Mouse (Mus musculus): ENCODE measurements at regions not wholly inside any gene's neighbourhood (a gene's known extent, or its start where the extent isn't known, plus 50 kb on each side); places are given as distances from the start of the nearest gene placed in this dataset.

- in situ Hi-C loops (cut with MboI; ENCODE audit: unreplicated experiment in 2 of 2), result no loop called here
Measured at GRCm38 (mm10) chr8:93688845-93689244, 120.9 kb upstream of the Gnao1 start.

DNA sequence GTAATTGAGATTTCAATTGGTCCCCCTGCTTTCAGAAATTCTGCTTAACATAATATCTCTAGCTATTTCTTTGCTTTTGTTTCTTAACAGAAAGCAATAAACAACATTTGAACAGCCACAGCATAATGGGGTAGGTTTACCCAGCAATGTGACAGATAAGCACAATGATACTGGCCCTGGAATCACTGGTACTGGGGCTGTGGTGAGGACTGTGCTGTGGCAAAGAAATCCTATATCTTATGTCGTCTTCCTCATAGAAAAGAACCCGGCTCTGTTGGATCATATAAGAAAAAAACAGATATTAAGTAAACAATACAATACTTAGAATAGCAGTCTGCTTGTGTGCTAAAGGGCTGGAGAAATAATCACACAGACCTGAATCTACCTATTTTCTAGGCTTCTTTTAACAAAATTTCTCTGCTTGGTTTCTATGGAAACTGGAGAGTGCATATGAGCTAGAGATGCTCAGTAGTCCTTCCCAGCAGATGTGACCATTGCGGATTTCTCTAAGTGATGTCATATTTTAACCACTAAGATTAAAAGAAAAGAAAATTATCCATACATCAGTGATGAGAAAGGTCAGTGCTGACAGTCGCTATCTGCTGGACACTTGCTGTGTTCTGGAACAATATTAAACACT is 119.8 kb upstream of the Gnao1 start:
- in situ Hi-C loops (cut with MboI; ENCODE audit: unreplicated experiment in 2 of 2), result no loop called here

GRCm38 (mm10) chr8:93691375-93691774 is 118.4 kb upstream of the Gnao1 start:
- in situ Hi-C loops (cut with MboI; ENCODE audit: unreplicated experiment in 2 of 2), result no loop called here

DNA sequence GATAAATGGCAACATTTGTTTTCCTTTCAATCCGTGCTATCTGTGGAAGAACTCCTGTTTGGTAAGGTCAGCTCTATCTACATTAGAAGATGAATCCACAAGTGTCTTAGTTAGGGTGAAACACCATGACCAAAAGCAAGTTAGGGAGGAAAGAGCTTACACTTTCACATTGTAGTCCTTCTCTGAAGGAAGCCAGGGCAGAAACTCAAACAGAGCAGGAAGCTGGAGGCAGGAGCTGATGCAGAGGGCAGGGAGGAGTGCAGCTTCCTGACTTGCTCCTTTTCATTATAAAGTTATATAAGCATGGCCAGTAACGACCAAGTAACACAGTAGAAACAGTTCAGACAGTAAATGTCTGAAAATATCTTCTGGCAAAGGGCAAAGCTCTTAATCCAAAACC is 117.9 kb upstream of the Gnao1 start:
- in situ Hi-C loops (cut with MboI; ENCODE audit: unreplicated experiment in 2 of 2), result no loop called here

DNA sequence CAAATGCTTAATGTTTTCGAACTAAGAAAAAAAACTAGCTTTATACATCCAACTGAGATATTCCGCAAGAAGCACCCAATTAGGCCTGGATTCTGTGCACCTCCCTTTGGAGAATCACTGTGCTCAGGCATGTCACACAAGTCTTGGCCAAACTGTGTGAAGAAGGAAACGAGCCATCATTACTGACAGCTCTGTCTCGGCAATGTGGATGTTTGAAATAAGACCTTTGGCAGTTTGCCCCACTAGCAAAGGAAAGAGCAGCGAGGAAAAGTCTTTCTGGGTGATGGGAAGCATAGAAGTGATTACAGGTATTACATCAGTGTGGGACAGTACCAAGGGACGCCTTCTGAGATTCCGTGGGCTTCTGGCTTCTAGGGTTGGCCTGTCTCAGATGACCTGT is 112.6 kb upstream of the Gnao1 start:
- in situ Hi-C loops (cut with MboI; ENCODE audit: unreplicated experiment in 2 of 2), result no loop called here

DNA sequence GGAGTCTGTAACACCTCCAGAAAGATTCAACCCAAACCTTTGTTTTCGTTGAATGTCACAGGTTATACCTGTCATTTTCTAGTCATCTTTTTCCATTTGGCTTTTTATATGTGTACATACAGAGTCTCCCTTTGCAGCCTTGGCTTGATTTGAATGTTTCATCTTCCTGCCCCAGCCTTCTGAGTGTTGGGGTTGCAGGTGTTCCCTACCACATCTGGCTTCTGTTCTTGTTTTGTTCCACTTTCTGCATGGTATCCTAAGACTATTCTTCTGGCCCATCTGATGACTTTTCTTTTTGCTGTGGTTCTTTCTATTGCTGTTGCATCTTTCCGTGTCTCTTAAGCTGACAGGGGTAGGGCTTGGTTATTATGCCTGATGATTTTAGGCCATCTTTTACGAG is 111.3 kb upstream of the Gnao1 start:
- in situ Hi-C loops (cut with MboI; ENCODE audit: unreplicated experiment in 2 of 2), result no loop called here

DNA sequence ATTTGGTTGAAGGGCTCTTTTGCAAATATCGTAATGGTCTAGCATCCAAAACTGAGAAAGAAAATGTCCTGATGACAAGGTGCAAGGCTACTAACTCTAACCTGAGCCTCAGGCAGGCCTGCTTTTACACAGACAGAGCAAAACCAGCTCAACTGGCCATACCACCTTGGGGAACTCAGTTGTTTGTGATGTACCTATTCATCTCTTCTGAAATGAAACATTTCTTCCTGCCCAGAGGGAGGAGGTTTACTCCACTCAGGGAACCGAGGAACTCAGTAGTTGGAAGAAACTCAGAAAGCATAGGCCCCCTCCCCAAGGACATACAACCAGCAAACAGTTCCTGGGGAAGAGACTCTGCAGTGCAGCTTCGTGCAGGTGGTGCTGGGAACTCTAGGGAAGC is 108.4 kb upstream of the Gnao1 start:
- in situ Hi-C loops (cut with MboI; ENCODE audit: unreplicated experiment in 2 of 2), result no loop called here

DNA sequence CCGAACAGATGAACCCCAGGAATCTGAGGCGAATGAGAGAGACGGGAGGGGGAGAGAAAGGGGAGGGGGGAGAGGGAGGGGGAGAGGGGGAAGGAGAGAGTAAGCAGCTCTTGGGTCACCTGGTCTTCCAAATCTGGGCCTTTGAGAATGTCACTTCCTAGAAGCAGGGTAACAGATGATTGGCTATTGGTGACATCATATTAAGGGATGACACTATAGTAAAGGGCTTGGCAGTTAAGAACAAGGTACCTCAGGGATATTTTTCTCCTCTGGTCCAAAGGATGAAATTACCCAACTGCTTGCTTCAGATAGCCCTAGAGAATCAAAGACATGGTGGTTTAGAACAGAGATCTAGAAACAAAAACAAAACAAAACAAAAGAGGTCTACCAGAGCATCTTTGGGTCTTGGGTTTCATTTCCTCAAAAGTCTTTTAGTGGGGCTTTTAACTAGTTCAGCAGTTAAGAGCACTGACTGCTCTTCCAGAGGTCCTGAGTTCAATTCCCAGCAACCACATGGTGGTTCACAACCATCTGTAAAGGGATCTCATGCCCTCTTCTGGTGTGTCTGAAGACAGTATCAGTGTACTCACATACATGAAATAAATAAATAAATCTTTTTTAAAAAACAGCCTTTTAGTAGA is 97.6 kb upstream of the Gnao1 start:
- in situ Hi-C loops (cut with MboI; ENCODE audit: unreplicated experiment in 2 of 2), result no loop called here

DNA sequence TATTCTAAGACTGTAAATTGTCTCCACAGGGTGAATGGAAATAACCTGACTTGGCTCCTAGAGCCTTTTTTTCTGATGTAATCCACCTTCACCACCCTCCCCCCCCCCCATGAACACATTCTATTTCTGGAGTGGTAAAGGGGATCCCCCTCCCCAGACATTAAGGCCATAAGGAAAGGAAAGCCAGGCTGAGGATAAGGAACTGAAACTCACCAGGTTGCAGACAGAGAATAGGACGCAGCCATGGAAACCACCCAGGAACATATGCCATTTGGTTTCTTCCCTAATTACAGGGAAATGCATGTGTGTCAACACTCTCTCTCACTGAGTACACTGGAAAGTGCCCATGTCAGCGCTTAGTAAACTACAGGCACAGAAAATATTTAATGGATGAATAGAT is 96.5 kb upstream of the Gnao1 start:
- in situ Hi-C loops (cut with MboI; ENCODE audit: unreplicated experiment in 2 of 2), result no loop called here

DNA sequence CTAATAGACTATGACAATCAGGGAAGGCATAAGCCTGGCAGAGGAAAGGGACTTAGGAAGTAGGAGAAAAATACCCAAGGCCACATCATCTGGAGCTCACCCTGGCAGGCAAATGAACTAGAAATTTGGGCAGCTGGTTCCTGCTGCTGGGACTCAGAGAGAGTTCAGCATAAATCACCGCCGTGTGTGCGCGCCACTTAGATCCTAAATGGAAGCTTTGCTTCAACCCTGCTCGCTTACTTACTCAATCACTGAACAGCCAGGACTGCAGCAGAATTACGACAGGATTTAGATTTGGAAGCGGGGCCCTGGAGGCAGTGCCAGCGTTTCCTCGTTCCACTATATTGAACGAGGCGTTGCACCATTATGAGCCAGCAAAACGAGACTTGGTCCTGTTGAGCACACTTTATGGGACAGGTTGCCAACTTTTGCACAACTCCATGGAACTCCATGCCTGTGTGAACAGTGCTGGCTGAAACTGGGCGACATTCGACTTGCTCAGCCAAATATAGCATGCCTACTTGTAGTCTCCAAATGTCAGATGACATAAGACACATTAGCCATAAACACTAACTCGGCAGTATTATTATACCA is 84.8 kb upstream of the Gnao1 start:
- in situ Hi-C loops (cut with MboI; ENCODE audit: unreplicated experiment in 2 of 2), result no loop called here

- in situ Hi-C loops (cut with MboI; ENCODE audit: unreplicated experiment in 2 of 2), result no loop called here
Measured at GRCm38 (mm10) chr8:93729124-93729930, 80.4 kb upstream of the Gnao1 start.

GRCm38 (mm10) chr8:93730738-93731700 is 78.7 kb upstream of the Gnao1 start:
- in situ Hi-C loops (cut with MboI; ENCODE audit: unreplicated experiment in 2 of 2), result no loop called here

GRCm38 (mm10) chr8:93734818-93735217 is 74.9 kb upstream of the Gnao1 start:
- in situ Hi-C loops (cut with MboI; ENCODE audit: unreplicated experiment in 2 of 2), result no loop called here

- in situ Hi-C loops (cut with MboI; ENCODE audit: unreplicated experiment in 2 of 2), result no loop called here
Measured at GRCm38 (mm10) chr8:93740281-93740680, 69.5 kb upstream of the Gnao1 start.

DNA sequence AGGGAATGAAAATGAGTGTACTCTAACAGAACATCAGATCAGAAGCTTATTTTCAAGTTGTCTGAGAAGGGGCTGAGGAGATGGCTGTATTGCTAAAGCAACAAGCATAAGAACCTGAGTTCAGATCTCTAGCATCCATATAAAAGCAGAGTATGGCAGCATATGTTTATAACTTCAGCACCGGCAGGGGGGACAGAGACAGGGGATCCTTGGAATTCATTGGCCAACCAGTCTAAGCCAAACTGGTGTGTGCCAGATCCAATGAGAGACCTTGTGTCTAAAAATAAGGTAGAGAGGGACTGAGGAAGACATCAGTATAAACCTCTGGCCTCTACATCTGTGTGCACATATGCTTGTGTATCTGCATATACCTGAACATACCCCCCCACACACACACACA is 61.0 kb upstream of the Gnao1 start:
- in situ Hi-C loops (cut with MboI; ENCODE audit: unreplicated experiment in 2 of 2), result no loop called here

DNA sequence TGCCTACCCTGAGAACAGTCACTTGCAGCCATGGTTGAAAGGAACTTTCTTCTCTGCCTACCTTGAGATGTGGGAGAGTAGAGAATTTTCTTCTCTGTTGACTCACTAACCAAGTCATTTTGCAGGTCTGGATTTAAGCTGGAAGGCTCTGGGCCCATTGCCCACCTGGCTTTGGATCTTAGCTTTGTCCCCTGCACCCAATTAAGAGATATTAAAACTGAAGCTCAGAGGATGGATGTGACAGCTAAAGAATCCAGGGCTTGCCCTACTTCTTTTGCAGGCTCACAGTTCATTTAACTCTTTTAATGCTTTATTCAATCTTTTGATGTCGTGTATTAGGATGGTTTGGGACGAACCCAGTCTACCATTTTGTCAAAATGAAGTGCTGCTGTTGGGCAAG is 58.8 kb upstream of the Gnao1 start:
- in situ Hi-C loops (cut with MboI; ENCODE audit: unreplicated experiment in 2 of 2), result no loop called here

GRCm38 (mm10) chr8:93755981-93756380 is 53.8 kb upstream of the Gnao1 start:
- in situ Hi-C loops (cut with MboI; ENCODE audit: unreplicated experiment in 2 of 2), result no loop called here
